Mouse (Mus musculus): ENCODE results near the gene Pacsin2. TPM values are rescaled to one million over a fixed set of nuclear protein-coding genes. Genes with fewer than 3 reads are reported as not detected.
"Not testable (repeated sequence)": the region's sequence is repeated elsewhere in the genome, so short reads cannot be mapped to it uniquely, and the experiment has no call there.

Gene Pacsin2
- polyA plus RNA-seq, 1 experiment from 2014 or later, result 23.4 TPM

DNA sequence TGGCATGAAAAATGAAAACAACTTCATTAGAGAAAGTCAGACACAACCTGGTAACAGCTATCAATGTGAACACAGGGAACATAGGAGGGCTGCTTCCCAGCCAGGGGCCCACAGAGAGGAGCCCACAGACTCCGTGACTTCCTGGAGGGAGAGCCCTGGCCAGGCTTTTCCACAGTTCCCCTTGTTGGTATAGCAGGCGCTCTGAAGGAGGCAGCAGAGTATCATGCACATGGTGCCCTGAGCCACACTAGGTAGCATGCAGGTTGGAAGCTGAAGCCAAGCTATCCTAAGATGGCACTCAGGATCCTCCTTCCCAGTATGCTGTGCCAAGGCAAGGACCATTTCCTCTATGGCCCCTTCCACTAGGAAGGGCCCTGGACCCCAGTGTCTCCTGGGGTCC, 80.8 kb downstream of the Pacsin2 start:
- no peaks in the 10 kb centered on the region for H3K27me3 ChIP-seq (ENCODE audit: control insufficient read depth, insufficient read depth, low read depth, low read length)
- WGBS, result 83% methylated on average over 2 of the region's 2 CpGs
- no peak overlapping the region for H3K4me2 ChIP-seq (ENCODE audit: low read length)
- H3K9ac ChIP-seq (ENCODE audit: low read depth, low read length), result no peak overlapping the region
- H3K9me3 ChIP-seq (replicated peaks; ENCODE audit: control insufficient read depth, low read length, poor library complexity, severe bottlenecking), result no peaks in the 10 kb centered on the region
- H3K4me3 ChIP-seq (ENCODE audit: low read depth, low read length), result no peak overlapping the region
- ATAC-seq, result no peak
- no peaks in the 10 kb centered on the region for H3K4me1 ChIP-seq (ENCODE audit: control insufficient read depth, insufficient read depth, low read length)
- H3K36me3 ChIP-seq (ENCODE audit: control insufficient read depth, insufficient read depth, low read length), result peaks cover 1% of the 10 kb centered on the region; the same call in 1 of the 2 replicates
- H3K27ac ChIP-seq (ENCODE audit: low read length), result no peak overlapping the region

DNA sequence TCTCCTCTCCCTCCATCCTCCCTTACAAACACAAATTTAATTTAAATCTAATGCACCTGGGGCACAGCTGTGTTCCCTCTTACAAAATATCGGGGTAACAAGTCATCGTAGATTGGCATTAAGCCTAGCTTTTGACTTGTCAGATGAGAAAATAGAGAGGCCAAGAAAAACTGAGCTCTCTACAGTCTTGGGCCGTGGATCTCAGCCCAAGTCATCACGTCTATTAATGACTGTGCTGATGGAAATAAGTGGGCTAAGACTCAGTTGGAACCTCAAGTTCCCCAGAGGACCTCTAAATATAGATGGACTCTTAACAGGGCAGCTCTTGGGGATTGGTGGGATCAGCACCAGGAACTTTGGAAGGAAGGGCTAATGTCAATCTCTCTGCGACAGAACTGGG, 81.3 kb downstream of the Pacsin2 start:
- no peaks in the 10 kb centered on the region for H3K9me3 ChIP-seq (replicated peaks; ENCODE audit: control insufficient read depth, low read length, poor library complexity, severe bottlenecking)
- no peak for ATAC-seq
- H3K27me3 ChIP-seq (ENCODE audit: control insufficient read depth, insufficient read depth, low read depth, low read length), result no peaks in the 10 kb centered on the region
- no peak overlapping the region for H3K4me2 ChIP-seq (ENCODE audit: low read length)
- no peak overlapping the region for H3K27ac ChIP-seq (ENCODE audit: low read length)
- no peak overlapping the region for H3K4me3 ChIP-seq (ENCODE audit: low read depth, low read length)
- 96% methylated on average over 5 of the region's 5 CpGs for WGBS
- no peaks in the 10 kb centered on the region for H3K4me1 ChIP-seq (ENCODE audit: control insufficient read depth, insufficient read depth, low read length)
- no peak overlapping the region for H3K9ac ChIP-seq (ENCODE audit: low read depth, low read length)
- peaks cover 2% of the 10 kb centered on the region; the same call in 1 of the 2 replicates for H3K36me3 ChIP-seq (ENCODE audit: control insufficient read depth, insufficient read depth, low read length)

DNA sequence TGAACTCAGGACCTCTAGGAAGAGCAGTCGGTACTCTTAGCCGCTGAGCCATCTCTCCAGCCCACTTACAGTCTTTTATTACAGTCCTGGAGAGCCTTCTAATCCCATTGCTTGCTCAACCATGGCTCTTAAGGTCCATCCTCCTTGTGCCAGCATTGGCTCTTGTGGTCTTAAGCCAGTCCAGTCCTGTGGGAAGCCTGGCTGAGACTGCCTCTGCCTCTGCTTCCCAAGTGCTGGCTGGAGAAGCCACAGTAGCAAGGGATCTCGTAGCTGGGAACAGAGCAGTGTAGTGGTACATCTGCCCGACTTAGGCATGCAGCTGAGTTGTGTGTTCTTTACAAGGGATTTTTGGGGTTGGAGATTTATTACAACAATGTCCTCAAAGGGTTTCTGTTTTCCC, 81.9 kb downstream of the Pacsin2 start:
- WGBS, result 93% methylated on average over 4 of the region's 4 CpGs
- Histone ChIP-seq H3K4me1 (ENCODE audit: control insufficient read depth, insufficient read depth, low read length) (no peaks in the 10 kb centered on the region), H3K9me3 (replicated peaks; ENCODE audit: control insufficient read depth, low read length, poor library complexity, severe bottlenecking) (no peaks in the 10 kb centered on the region), H3K27me3 (ENCODE audit: control insufficient read depth, insufficient read depth, low read depth, low read length) (no peaks in the 10 kb centered on the region), H3K4me2 (ENCODE audit: low read length) (no peak overlapping the region), H3K36me3 (ENCODE audit: control insufficient read depth, insufficient read depth, low read length) (peaks cover 2% of the 10 kb centered on the region; the same call in 1 of the 2 replicates), H3K27ac (ENCODE audit: low read length) (no peak overlapping the region), H3K4me3 (ENCODE audit: low read depth, low read length) (no peak overlapping the region), H3K9ac (ENCODE audit: low read depth, low read length) (no peak overlapping the region)
- ATAC-seq, result no peak

- Histone ChIP-seq H3K4me2 (ENCODE audit: low read length) (no peak overlapping the region), H3K4me3 (ENCODE audit: low read depth, low read length) (no peak overlapping the region), H3K27ac (ENCODE audit: low read length) (no peak overlapping the region), H3K27me3 (ENCODE audit: control insufficient read depth, insufficient read depth, low read depth, low read length) (no peaks in the 10 kb centered on the region), H3K9me3 (replicated peaks; ENCODE audit: control insufficient read depth, low read length, poor library complexity, severe bottlenecking) (no peaks in the 10 kb centered on the region), H3K4me1 (ENCODE audit: control insufficient read depth, insufficient read depth, low read length) (no peaks in the 10 kb centered on the region), H3K36me3 (ENCODE audit: control insufficient read depth, insufficient read depth, low read length) (peaks cover 2% of the 10 kb centered on the region; the same call in 1 of the 2 replicates), H3K9ac (ENCODE audit: low read depth, low read length) (no peak overlapping the region)
- WGBS, result 87% methylated on average over 4 of the region's 4 CpGs
- no peak for ATAC-seq
Observed at GRCm38 (mm10) chr15:83377153-83377552, 87.3 kb downstream of the Pacsin2 start.

DNA sequence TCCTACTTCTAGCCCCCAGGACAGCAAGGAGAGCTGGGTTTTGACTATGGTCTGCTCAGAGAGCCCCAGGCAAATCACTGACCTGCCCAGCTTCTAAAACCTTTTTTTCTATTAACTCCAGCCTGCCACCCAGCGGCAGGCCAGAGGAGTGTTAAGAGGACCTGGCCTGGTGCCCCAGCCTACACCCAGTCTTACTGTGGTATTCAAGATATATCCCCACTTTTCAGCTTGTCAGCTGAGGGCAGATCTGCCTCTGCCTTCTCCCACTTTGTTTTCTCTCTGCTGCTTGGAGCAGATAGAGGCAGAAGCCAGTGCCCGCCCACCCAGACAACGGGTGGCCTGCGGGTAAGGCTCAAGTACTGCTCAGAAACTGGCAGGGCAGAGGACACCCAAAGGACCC, 89.3 kb downstream of the Pacsin2 start:
- H3K4me1 ChIP-seq (ENCODE audit: control insufficient read depth, insufficient read depth, low read length), result no peaks in the 10 kb centered on the region
- H3K4me2 ChIP-seq (ENCODE audit: low read length), result no peak overlapping the region
- H3K36me3 ChIP-seq (ENCODE audit: control insufficient read depth, insufficient read depth, low read length), result peaks cover 2% of the 10 kb centered on the region; the same call in 1 of the 2 replicates
- H3K4me3 ChIP-seq (ENCODE audit: low read depth, low read length), result no peak overlapping the region
- no peak overlapping the region for H3K27ac ChIP-seq (ENCODE audit: low read length)
- H3K9ac ChIP-seq (ENCODE audit: low read depth, low read length), result no peak overlapping the region
- H3K9me3 ChIP-seq (replicated peaks; ENCODE audit: control insufficient read depth, low read length, poor library complexity, severe bottlenecking), result no peaks in the 10 kb centered on the region
- H3K27me3 ChIP-seq (ENCODE audit: control insufficient read depth, insufficient read depth, low read depth, low read length), result no peaks in the 10 kb centered on the region
- 68% methylated on average over 4 of the region's 4 CpGs for WGBS
- no peak for ATAC-seq

DNA sequence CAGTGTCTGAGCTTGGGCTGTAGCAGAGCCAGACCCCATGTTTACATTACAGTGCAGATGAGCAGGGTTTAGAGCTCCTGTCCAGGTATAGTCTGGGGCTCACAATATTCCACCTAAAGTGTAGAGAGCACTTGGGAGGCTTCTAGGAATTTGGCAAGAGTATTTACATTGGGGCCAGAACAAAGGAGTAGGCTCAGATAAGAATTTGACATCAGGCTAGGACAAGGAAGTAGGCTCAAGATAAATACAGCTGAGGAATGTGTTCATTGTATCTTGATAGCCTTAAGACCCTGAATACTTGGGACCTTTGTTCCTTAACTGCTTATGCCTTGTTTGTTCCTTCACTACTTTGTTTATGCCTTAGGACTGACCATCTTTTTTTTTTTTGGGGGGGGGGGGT, 90.3 kb downstream of the Pacsin2 start:
- H3K27ac ChIP-seq (ENCODE audit: low read length), result no peak overlapping the region
- H3K4me3 ChIP-seq (ENCODE audit: low read depth, low read length), result no peak overlapping the region
- H3K9ac ChIP-seq (ENCODE audit: low read depth, low read length), result no peak overlapping the region
- H3K4me1 ChIP-seq (ENCODE audit: control insufficient read depth, insufficient read depth, low read length), result no peaks in the 10 kb centered on the region
- no peaks in the 10 kb centered on the region for H3K27me3 ChIP-seq (ENCODE audit: control insufficient read depth, insufficient read depth, low read depth, low read length)
- no peaks in the 10 kb centered on the region for H3K9me3 ChIP-seq (replicated peaks; ENCODE audit: control insufficient read depth, low read length, poor library complexity, severe bottlenecking)
- no peak for ATAC-seq
- H3K4me2 ChIP-seq (ENCODE audit: low read length), result no peak overlapping the region
- peaks cover 2% of the 10 kb centered on the region; the same call in 1 of the 2 replicates for H3K36me3 ChIP-seq (ENCODE audit: control insufficient read depth, insufficient read depth, low read length)

- not testable (repeated sequence) for H3K36me3 ChIP-seq (ENCODE audit: control insufficient read depth, insufficient read depth, low read length); H3K27me3 ChIP-seq (ENCODE audit: control insufficient read depth, insufficient read depth, low read depth, low read length); H3K4me3 ChIP-seq (ENCODE audit: low read depth, low read length); H3K4me2 ChIP-seq (ENCODE audit: low read length); H3K9me3 ChIP-seq (replicated peaks; ENCODE audit: control insufficient read depth, low read length, poor library complexity, severe bottlenecking); H3K27ac ChIP-seq (ENCODE audit: low read length); H3K9ac ChIP-seq (ENCODE audit: low read depth, low read length); H3K4me1 ChIP-seq (ENCODE audit: control insufficient read depth, insufficient read depth, low read length); ATAC-seq
- 91% methylated on average over 4 of the region's 4 CpGs for WGBS
Observed at GRCm38 (mm10) chr15:83368702-83369101, 95.7 kb downstream of the Pacsin2 start.

DNA sequence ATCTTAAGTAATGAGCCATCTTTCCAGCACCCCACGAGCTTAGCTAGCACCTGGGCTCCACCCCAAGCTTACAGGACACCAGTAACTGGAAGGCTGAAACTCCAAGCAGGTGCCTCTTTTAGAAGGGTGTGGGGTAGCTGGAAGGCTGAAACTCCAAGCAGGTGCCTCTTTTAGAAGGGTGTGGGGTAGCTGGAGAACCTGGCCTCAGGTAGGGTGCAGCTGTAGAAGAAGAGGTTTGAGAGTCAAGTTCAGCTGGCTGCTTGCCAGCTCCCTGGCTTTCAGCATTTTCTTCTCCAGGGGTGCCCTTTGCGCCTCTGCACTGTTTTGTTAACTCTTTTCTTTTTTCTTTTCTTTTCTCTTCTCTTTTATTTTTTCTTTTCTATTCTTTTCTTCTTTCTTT, 96.1 kb downstream of the Pacsin2 start:
- H3K9ac ChIP-seq (ENCODE audit: low read depth, low read length), result no peak overlapping the region
- no peak overlapping the region for H3K27ac ChIP-seq (ENCODE audit: low read length)
- H3K36me3 ChIP-seq (ENCODE audit: control insufficient read depth, insufficient read depth, low read length), result no peaks in the 10 kb centered on the region
- ATAC-seq, result no peak
- H3K9me3 ChIP-seq (replicated peaks; ENCODE audit: control insufficient read depth, low read length, poor library complexity, severe bottlenecking), result no peaks in the 10 kb centered on the region
- no peaks in the 10 kb centered on the region for H3K27me3 ChIP-seq (ENCODE audit: control insufficient read depth, insufficient read depth, low read depth, low read length)
- no peak overlapping the region for H3K4me3 ChIP-seq (ENCODE audit: low read depth, low read length)
- H3K4me1 ChIP-seq (ENCODE audit: control insufficient read depth, insufficient read depth, low read length), result 0 out of 2 replicates have a peak, but pooled peaks cover 2% of the 10 kb centered on the region
- no peak overlapping the region for H3K4me2 ChIP-seq (ENCODE audit: low read length)
- 89% methylated on average over 2 of the region's 2 CpGs for WGBS

- Histone ChIP-seq H3K27me3 (ENCODE audit: control insufficient read depth, insufficient read depth, low read depth, low read length) (no peaks in the 10 kb centered on the region), H3K27ac (ENCODE audit: low read length) (no peak overlapping the region), H3K36me3 (ENCODE audit: control insufficient read depth, insufficient read depth, low read length) (no peaks in the 10 kb centered on the region), H3K9me3 (replicated peaks; ENCODE audit: control insufficient read depth, low read length, poor library complexity, severe bottlenecking) (no peaks in the 10 kb centered on the region), H3K4me1 (ENCODE audit: control insufficient read depth, insufficient read depth, low read length) (0 out of 2 replicates have a peak, but pooled peaks cover 2% of the 10 kb centered on the region), H3K4me3 (ENCODE audit: low read depth, low read length) (peak overlapping the region; percentile 44), H3K9ac (ENCODE audit: low read depth, low read length) (peak overlapping the region; percentile 17; the same call in 1 of the 2 replicates), H3K4me2 (ENCODE audit: low read length) (peak overlapping the region; percentile 56)
- ATAC-seq, result peak; percentile 95
- 26% methylated on average over 55 of the region's 58 CpGs for WGBS
Observed at GRCm38 (mm10) chr15:83366933-83367552, 97.4 kb downstream of the Pacsin2 start.
